Mouse (Mus musculus) cerebral cortex, adult 2 months (tissue): ENCODE measurements around the gene Mylip.

Experiments
- whole genome bisulfite sequencing: fragments of 180-500 bp; shearing (Covaris S2); methylation state at CpG from one replicate; pipeline ENCODE4 v1.1.7; 2018; 5-methylcytosine and 5-hydroxymethylcytosine counted together

Gene Mylip

GRCm38 (mm10) chr13:45389448-45390311, at the start of gene Mylip:
Gene Mylip, plus strand, starts transcription at chr13:45389742.
- WGBS, result under 1% methylated on average over 80 of the region's 81 CpGs

- WGBS, result 90% methylated on average over 6 of the region's 6 CpGs
These were observed 46.0 kb upstream of the Mylip start for GRCm38 (mm10) chr13:45343541-45343940.

- WGBS, result 76% methylated on average over 4 of the region's 4 CpGs
These were observed 45.6 kb upstream of the Mylip start for GRCm38 (mm10) chr13:45343966-45344365.

- WGBS, result 26% methylated on average over 14 of the region's 14 CpGs
These were observed 43.9 kb upstream of the Mylip start for GRCm38 (mm10) chr13:45345471-45346159.

GRCm38 (mm10) chr13:45351483-45351882, 38.1 kb upstream of the Mylip start:
- WGBS, result 85% methylated on average over 5 of the region's 5 CpGs

GRCm38 (mm10) chr13:45354824-45355223, 34.7 kb upstream of the Mylip start:
- WGBS, result 79% methylated on average over 2 of the region's 2 CpGs

- 83% methylated on average over 5 of the region's 5 CpGs for WGBS
These were observed 31.3 kb upstream of the Mylip start for GRCm38 (mm10) chr13:45358208-45358607.

GRCm38 (mm10) chr13:45358676-45359323, 30.7 kb upstream of the Mylip start:
- WGBS, result 88% methylated on average over 13 of the region's 13 CpGs

GRCm38 (mm10) chr13:45365788-45366187, 23.8 kb upstream of the Mylip start:
- WGBS, result 56% methylated on average over 10 of the region's 10 CpGs

- WGBS, result 80% methylated on average over 2 of the region's 2 CpGs
These were observed 17.9 kb upstream of the Mylip start for GRCm38 (mm10) chr13:45371673-45372072.

GRCm38 (mm10) chr13:45372456-45372855, 17.1 kb upstream of the Mylip start:
- WGBS, result 92% methylated on average over 2 of the region's 2 CpGs

GRCm38 (mm10) chr13:45374846-45375245, 14.7 kb upstream of the Mylip start:
- 51% methylated on average over 6 of the region's 6 CpGs for WGBS

GRCm38 (mm10) chr13:45382208-45382607, 7.3 kb upstream of the Mylip start:
- 68% methylated on average over 7 of the region's 7 CpGs for WGBS

GRCm38 (mm10) chr13:45384636-45385035, 4.9 kb upstream of the Mylip start:
- WGBS, result 79% methylated on average over 2 of the region's 2 CpGs

- WGBS, result 95% methylated on average over 6 of the region's 6 CpGs
These were observed 4.0 kb upstream of the Mylip start for GRCm38 (mm10) chr13:45385521-45385920.

GRCm38 (mm10) chr13:45386253-45386652, 3.3 kb upstream of the Mylip start:
- 50% methylated on average over 14 of the region's 14 CpGs for WGBS

- 98% methylated on average over 4 of the region's 4 CpGs for WGBS
These were observed 2.3 kb upstream of the Mylip start for GRCm38 (mm10) chr13:45387231-45387630.

- WGBS, result 63% methylated on average over 16 of the region's 16 CpGs
These were observed 1.2 kb upstream of the Mylip start for GRCm38 (mm10) chr13:45388254-45388805.

- 28% methylated on average over 4 of the region's 4 CpGs for WGBS
These were observed 653 bp upstream of the Mylip start for GRCm38 (mm10) chr13:45388889-45389288.

- WGBS, result 2% methylated on average over 25 of the region's 25 CpGs
These were observed 895 bp downstream of the Mylip start for GRCm38 (mm10) chr13:45390312-45390961.
